Mouse (Mus musculus) lung, adult 18-20 months (tissue): ENCODE measurements around the gene Bcl2l1.

Experiments
- DNase-seq, 2 experiments: peaks; one replicate each; pipeline ENCODE4 v3.0.0; 2022; ENCODE audit warnings: mixed read lengths in 2 of 2

The Bcl2l1 gene

DNA sequence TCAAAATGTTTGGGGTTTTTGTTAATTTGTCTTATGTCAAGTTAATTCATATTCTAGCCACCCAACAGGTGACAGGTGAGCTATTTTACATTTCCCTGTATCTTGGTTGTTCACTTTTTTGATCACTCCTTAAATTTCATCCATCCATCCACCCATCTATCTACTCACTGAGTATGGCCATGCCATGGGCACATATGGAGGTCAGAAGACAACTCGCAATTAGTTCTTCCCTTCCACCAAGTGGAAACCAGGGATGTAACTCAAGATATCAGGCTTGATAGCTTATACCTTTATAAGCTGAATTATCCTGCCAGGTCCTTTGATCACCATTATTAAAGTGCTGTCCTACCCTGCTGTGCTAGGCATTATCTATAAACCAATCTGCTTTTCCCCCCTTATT, 7.8 kb downstream of the Bcl2l1 start:
- DNase-seq = no peak

DNA sequence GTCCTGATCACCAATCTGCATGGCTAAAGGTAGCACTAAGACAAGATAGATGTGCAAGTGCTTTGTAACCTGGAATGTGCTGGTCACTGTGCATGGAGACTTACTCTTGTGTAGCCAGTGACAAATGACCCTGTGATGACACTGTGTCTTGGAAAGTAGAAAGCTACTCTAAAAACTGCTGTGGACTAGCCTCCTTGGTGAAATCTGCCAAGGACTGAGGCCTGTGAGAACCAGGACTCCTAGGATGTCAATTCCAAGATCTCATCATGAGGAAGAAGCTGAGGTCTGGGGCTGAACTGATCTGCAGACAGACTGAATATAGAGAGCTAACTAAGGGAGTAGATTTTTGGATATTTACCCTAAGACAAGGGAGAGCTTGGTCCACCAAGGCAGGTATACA, 10.0 kb downstream of the Bcl2l1 start:
- DNase-seq = no peak

DNA sequence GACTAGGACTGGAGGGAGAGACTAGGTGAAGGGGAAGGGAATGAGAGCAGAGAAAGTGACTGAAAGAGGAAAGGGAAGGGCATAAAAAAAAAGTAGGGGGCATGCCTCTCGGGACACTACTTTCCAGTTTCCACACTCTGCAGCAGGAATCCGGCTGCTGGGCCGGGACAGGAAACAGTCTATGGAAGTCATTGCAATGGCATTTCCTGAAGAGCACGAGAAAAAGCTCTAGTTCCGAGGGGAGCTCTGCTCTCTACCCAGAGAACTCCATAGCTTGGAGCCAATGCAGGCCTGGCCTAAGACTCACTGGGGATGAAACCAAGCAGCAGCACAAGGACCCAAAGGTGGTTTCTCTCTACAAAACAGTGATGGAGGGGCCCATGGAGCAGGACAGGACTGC, 10.5 kb downstream of the Bcl2l1 start:
- DNase-seq = peak; percentile 78 to 83

DNA sequence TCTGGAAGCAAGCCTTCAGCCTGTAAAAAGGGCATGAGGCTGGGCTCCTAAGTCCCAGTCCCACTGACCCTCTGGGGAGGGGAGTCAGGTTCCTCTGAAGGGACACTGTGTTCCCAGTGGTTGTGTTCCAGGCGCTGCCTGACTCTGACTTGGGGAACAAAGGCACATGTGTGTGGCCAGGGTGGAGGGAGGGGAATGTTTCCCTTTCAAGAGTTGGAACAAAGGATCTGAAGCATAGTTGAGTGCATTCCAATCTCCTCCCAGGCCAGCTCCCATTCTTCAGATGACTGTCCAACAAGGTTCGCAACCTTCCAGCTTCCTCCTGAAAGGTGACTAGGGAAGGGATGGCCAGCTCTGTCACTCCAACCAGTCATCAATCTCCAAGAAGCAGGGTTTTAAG, 11.2 kb downstream of the Bcl2l1 start:
- DNase-seq = peak; percentile 90 to 94

DNA sequence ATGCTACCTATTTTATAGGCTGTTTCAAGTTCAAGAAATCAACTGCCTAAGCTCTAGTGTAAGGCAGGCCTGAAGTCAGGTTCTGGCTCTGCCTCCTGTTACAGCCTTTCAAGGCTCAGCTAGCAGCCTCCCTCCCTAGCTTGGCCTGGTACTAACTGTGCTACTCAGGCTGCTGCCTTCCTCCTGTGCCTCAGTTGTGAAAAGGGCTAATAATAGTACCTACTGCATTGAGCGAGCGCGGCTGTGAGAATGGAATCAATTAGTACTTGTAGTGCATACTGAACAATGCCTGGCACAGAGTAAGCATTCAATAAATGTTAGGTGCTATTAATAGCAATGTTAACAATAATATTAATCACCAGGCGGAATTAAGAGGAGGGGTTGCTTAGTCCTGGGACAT, 11.6 kb downstream of the Bcl2l1 start:
- DNase-seq = peak; percentile 69 to 81

DNA sequence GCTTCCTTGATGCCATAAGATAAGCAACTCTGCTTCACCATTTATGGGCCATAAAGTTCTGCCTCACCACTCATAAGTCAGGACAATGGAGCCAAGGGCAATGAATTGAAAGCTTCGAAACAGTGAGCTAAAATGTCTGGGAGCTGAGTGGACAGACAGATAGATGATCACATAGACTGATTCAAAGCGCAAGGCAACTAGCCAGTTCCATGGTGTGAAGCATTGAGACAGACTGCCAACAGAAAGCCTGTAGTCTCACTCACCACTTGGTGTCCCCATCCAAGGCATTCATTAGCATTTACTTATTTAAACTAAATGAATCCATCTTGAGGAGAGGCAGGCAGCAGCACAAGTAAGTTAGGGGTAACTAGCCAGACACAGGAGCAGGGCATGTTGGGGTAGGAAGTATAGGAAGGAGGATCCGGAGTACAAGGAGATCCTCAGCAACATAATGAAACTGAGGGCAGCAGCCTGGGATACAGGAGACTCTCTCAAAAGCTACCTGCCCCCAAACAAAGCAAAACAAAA, 12.4 kb downstream of the Bcl2l1 start:
- no peak for DNase-seq

DNA sequence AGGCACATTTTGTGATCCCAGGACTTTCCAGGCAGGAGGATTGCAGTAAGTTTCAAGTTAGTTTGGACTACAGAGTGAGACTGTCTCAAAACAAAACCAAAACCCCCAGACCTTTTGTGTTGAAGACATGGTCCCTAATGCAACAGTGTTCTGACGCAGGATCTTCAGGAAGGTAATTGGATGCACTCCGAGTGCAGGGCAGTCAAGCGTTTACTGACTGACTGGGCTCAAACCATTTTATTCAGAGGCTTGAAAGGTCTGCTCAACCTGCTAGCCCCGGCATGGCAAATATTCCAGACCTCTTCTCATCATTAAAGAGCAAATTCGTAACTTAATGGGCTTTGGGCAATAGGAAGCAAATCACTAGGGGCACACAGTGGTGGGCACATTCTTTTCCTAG, 12.8 kb downstream of the Bcl2l1 start:
- no peak for DNase-seq

DNA sequence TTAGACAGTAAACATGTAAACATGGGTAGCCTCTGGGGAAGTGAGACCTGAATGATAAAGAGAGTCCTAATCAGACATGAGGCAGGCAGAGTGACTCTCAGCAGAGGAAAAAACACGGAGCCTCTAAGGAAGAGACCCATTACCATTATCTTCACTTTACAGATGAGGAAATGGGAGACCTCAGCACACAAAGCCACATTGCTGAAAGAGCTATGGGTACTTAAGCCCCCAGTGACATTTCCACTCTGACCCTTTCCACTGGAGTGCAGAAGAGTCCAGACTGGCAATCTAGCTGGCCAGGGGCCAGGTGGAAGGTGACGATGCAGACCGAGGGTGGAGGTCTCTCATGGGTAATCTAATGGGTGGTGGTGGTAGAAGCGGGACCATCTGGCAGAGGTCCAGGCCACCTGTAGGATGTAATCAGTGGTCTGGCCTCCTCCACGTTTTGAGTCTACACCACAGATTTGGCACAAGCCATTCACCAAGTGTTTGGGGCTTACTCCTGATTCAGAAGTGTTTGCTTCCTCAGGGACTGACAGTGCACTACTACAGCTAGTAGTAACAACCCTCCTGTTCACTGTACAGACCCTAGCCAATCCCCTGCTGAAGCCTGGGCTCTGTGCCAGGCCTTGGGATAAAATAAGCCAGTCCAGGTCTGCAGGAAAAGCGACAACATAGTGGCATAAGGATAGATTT, 13.8 kb downstream of the Bcl2l1 start:
- DNase-seq = peak; percentile 53 to 55

DNA sequence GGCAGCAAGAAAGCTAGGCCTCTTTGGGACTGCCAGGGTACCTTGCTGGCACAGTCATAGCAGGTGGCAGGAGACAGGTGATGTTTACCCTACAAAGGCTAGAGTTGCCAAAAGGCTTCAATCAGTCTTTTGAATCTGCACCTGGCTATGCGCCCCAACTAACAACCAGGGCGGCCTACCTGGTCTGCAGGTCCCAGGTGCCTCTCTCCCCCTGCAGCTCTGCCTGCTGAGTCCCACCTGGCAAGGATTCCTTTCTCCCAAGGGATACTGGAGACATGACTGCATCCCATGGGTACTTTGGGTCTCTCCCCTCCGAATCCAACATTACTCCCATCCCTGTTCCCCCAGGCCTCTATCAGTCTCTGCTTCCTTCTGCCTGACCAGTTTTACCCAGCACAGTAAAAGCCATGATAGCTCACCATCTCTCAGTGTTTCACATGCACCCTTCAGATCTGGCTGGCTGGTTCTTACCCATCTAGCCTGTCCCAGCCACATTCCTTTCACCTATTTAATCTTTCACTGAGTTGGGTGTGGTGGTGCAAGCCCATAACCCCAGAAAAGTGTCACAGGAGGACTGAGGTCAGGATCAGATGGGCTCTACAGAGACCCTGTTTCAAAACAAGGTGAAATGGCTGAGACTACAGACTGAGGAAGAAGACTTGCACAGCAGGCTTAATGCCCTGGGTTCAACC, 14.7 kb downstream of the Bcl2l1 start:
- no peak for DNase-seq

DNA sequence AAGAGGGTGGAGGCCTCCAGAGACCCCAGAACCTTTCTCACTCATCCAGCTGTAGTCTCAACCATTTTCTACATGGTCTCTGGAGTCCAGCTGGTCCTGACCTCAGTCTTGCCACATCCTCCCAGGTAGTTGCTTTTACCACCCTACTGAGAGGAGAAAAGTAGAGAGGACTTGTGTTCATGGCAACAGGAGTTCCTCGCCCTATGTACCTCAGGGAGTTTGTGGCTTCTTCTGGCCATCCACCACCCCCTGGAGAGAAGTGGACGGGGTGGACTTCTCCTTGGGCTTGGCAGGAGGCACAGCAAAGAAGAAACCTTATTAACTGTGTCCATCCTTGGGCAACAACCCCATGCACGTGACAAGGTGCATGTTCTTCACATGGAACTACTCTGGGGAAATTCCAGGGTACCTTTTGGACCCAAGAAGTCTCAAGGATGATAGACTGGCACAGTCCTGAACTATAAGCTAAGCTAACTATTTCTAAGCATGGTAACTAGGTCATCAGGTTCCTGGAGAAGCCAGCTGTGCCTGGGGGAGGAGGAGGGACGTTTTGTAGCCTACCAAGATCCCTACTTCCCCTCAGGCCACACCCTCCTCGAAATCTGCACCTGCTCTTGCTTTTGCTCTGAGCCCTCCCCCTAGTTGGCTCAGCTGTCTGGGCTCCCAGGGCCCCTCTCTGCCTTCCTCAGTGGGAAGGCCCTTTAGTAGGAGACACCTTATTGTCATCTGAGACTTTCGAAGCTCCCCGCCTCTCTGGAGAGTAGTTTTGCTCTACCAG, 15.5 kb downstream of the Bcl2l1 start:
- DNase-seq = peak; percentile 50 to 64

DNA sequence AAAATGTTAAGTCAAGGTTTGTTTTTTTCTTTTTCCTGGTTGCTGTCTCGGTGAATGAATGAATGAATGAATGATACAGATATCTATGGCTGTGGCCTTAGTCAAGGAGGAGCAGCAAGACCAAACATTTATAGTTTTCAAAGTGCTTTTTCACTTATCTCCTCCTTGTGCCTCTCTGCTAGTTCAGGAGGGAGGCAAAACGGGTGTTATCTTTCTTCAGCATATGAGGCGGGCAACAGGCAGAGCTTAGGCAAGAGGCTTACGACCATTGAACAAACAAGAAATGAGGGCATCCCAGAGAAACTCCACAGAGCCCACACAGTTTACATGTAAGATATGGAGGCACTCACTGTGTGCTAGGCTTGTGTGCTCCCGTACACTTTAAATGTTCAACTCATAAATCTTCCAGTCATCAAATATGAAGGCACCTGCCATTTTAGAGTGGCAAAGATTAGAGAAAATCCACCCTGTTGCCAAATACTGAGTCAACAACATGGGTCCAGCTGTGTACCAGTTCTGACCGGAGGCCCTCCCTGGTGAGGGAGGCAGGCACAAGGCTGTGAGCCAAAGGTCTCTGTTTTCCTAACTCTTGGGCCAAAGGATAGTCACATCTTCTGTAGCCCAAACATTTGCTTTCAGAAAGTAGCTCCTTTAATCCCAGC, 17.2 kb downstream of the Bcl2l1 start:
- peak; percentile 59 to 67 for DNase-seq

DNA sequence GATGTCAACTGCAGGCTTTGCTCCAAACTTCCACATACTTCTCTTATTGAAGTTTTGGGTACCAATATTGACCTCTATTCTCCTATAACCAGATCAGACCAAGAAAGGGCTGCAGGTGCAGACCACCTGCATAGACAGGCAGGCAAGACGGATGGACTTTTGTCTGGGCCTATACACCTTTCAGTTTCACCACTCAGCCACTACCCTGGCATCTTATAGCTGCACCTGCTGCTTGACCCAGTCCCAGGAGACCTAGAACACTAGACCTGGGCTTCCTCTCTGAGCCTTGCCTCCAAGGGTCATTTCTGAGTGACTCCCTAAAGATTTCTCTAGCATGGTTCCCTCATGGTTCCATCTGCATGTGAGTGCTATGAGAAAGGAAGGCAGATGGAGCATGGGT, 18.3 kb downstream of the Bcl2l1 start:
- DNase-seq = no peak

DNA sequence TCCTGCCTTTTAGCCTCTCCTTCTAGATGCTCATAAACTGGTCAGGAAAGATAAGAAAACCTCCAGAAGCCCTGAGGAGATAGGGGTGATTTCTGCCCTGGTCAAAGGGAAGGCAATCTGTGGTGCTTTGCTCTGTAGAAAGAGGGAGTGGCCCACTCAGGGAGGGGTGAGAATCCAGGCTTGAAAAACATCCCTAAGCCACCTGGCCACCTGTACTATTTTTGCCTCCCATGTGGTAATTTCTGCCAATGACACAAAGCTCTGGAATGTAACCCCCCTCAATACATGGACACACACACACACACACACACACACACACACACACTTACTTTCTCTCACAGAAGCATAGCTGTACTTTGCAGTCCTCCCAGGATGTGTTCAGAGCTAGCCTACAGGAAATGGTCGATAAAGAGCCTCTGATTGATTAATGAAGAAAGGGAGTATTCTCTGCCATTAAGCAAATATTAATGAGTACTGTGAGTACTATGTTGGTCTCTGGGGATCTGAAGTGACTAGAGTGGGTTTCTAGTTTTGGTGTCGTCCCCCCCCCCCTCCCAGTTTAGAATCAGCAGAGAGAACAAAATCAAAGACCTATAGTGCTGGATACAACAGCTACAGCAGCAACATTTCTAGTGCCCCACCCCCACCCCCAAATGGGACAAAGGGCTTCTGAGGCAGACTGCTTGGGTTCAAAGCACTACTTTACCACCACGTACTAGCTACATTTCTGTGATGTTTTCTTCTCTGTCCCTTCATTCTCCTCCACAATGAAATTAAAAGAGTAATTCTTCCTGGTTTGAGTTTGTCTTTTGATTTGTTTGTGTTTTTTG, 20.0 kb downstream of the Bcl2l1 start:
- no peak for DNase-seq

DNA sequence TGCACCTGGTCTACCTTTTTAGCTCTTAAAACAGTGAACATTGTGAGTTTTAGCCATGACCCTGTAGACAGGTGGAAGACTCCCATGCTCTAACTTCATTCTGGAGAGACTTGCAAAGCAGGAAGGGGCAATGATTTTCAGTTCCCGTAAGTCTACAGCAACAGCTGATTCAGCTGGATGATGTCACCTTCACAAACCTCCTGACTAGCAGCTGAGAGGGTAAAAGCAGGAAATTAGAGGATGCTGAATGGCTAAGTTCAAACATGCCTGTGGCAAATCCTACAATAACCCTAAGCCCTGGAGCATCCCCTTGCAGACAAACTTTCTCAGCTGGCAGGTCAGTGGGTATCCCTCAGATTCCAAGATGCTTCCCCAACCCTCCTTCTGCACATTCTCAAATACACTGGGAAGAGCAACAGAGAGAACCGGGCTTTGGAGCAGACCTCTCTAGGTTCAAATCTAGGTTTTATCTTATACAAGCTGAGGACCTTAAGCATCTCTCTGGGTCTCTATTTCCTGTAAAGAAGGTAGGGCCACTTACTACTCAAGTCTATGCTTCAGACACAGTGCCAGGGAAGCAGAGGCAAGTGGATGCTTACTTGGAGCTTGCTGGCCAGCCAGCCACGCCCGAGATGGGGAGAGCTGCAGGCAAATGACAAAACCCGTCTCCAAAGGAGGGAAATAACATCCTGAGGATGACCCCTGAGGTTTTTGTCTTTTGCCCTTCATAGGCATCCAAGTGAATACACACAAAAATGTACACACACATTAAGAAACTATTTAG, 21.2 kb downstream of the Bcl2l1 start:
- no peak for DNase-seq

DNA sequence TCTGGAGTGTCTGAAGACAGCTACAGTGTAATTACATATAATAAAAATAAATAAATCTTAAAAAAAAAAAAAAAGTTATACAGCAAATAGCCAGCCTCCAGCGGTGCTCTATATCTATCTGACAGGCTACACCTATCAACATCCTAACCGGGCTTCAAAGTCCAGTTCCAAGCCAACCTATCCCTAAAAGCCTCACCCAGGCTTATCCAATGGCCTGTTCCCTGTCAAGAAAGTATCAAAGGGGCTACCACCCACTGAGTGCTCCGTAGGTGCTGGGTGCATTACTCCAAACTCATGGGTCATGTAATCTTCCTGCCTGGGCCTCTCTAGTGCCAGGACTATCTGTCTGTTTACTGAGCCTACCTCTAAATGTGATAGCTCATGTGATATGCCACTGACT, 23.4 kb downstream of the Bcl2l1 start:
- DNase-seq = no peak

DNA sequence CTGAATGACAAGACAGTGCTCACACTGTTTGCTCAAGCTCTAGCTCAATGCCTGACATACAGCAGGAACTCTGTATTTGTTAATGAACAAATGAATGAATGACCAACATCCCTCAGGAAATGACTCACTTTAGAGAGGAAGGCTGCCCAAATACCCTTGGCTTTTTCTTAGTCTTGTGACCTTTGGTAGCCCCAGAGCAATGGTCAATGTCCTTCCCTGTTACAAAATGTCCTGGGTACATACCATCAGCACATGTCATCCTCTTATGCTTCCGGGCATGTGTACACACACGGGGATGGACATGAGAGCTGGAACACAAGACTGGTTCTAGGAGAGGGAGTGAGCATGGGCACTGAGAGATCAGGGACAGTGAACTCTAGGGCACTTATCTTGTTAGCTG, 25.5 kb downstream of the Bcl2l1 start:
- peak; percentile 59 to 79 for DNase-seq

DNA sequence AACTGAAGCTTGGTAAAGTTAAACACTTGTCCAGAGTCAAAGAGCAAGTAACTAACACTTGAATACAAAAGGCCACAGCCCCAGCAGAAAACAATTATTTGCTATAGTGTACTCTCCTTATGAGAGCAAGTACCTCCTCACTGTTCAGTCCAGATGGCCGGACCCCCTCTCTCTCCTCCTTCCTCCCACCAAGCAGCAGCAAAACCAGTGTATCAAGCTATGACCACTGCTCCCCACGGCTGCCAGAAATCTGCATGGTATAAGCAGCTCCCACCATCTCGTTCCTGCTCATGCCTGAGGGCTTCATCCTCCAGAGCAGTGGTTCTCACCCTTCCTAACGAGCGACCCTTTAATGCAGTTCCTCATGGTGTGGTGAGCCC, 26.4 kb downstream of the Bcl2l1 start:
- DNase-seq = no peak

DNA sequence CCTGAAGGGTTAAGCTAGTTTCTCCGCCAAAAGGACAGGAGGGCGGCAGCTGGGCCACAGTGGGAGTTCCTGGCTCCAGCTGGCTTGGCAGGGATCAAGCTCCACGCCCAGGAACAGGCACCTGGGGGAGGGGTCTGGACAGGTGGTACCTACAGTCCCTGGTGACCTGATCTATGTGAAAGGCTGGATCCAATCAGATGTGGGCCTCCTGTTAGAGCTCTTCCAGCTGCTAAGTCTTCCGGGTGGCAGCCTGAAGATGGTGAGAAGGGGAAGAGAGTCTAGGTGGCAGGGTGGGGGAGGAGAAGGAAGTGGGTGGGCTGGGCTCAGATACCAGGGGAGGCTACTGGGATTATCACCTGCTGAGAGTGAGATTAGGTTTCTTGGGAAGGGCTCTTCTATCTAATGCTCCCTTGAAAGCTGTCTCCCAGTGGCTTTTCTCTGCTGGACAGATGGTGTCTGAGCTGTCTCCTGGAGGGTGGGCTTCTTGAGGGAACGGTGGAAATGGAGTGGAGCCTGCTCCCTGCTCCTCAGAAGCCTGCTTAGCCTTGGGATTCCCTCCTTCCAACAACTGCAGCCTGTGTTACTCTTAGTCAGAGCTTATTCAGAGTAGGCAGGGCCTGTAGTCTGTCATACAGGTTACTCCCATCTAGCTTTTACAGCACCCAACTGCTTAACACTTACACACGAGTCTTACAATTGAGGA, 27.0 kb downstream of the Bcl2l1 start:
- DNase-seq = peak in 1 of 2 experiments; percentile 73

DNA sequence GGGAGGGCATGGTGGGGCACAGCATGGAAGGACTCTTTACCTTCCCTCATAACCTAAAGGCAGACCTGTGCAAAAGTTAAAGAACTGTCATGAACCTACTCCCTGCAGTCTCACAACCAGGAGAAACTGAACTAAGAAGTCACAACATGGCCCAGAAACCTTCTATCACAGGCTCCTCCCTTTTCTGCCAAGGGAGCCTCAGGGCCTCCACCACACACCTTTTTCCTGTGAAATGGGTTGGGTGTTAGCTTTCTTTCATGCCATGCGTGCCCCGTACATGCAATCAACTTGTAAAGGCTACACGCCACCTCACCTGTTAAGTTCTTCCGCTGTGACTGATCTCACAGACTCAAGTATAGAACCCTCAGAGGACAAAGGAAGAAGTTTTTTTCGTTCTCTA, 28.4 kb downstream of the Bcl2l1 start:
- no peak for DNase-seq

DNA sequence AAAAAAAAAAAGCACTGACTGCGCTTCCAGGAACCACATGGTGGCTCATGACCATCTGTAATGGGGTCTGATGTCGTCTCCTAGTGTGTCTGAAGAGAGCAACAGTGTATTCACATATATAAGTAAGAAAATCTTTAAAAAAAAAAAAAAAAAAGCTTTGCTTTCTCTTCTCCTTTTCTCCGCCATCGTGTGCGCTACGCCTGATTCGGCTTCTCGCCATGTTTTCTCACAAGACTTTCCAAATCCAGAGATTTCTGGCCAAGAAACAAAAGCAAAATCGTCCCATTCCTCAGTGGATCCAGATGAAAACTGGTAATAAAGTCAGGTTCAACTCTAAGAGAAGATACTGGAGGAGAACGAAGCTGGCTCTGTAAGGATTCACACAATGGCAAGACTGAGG, 29.2 kb downstream of the Bcl2l1 start:
- no peak for DNase-seq

DNA sequence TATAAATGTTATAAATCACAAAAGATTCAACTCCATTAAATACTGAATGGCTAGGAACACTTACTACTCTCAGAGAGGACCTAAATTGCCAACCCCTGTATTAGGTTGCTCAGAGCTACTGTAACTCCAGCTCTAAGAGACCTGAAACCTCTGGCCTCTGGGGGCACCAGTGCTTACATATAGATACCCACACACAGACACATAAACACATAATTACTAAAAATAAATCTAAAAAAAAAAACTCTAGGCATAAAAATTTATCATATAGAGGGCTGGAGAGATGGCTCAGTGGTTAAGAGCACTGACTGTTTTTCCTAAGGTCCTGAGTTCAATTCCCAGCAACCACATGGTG, 30.8 kb downstream of the Bcl2l1 start:
- DNase-seq = no peak
